Mouse (Mus musculus) neural tube, embryonic 14.5 days (tissue): Measurements from ENCODE around the gene Mrps7. TPM values are rescaled to one million over a fixed set of nuclear protein-coding genes. Genes with fewer than 3 reads are reported as not detected.

Experiments
- ATAC-seq: fragments of 200-750 bp; cut with Nextera tagmentation; 2 replicates; pipeline ENCODE4 v1.8.0; 2017; ENCODE audit warnings: low read depth, mild to moderate bottlenecking, moderate TSS enrichment, moderate library complexity
- H3K27ac ChIP-seq: fragments of 300-500 bp; sonication (generic); 2 replicates; pipeline ENCODE4 v1.5.1; 2014; ENCODE audit warnings: low read depth, mild to moderate bottlenecking, control low read depth, low read length, moderate library complexity, mixed read lengths
- H3K27me3 ChIP-seq: fragments of 300-500 bp; sonication (generic); 2 replicates; pipeline ENCODE4 v1.6.1; 2014; ENCODE audit warnings: low read length; ENCODE audit not compliant: control insufficient read depth, insufficient read depth
- H3K36me3 ChIP-seq: fragments of 300-500 bp; sonication (generic); 2 replicates; pipeline ENCODE4 v1.6.1; 2014; ENCODE audit warnings: low read length, mixed read lengths; ENCODE audit not compliant: control insufficient read depth, insufficient read depth
- H3K4me1 ChIP-seq: fragments of 300-500 bp; sonication (generic); 2 replicates; pipeline ENCODE4 v1.6.1; 2014; ENCODE audit warnings: low read length; ENCODE audit not compliant: control insufficient read depth, insufficient read depth
- H3K4me2 ChIP-seq: fragments of 300-500 bp; sonication (generic); 2 replicates; pipeline ENCODE4 v1.6.1; 2014; ENCODE audit warnings: mild to moderate bottlenecking, low read depth, low read length, control low read depth
- H3K4me3 ChIP-seq: fragments of 300-500 bp; sonication (generic); 2 replicates; pipeline ENCODE4 v1.5.1; 2014; ENCODE audit warnings: low read depth, low read length, control low read depth, mixed read lengths
- H3K9ac ChIP-seq: fragments of 300-500 bp; sonication (generic); replicated peaks from 2 replicates; pipeline ENCODE4 v1.6.1; 2014; ENCODE audit warnings: low read depth, mild to moderate bottlenecking, control low read depth, low read length, mixed read lengths
- H3K9me3 ChIP-seq: fragments of 300-500 bp; sonication (generic); 2 replicates; pipeline ENCODE4 v1.6.1; 2016; ENCODE audit warnings: low read length; ENCODE audit not compliant: control insufficient read depth
- WGBS: fragments of 180-500 bp; shearing (Covaris S2); extraction: QIAGEN DNeasy Blood & Tissue Kit; methylation state at CpG from one replicate; pipeline ENCODE4 v1.1.7; 2014; 5-methylcytosine and 5-hydroxymethylcytosine counted together
- polyA plus RNA-seq: library from polyadenylated mRNA; unstranded; fragments of >200 nt; fragmentation: Nextera tagmentation; extraction: Ambion mirVana; gene quantifications from 2 replicates; pipeline ENCODE4 v1.2.1, GENCODE M21; 2014

Mrps7 gene
- polyA plus RNA-seq, 1 experiment from 2014 or later = 79.0 TPM

DNA sequence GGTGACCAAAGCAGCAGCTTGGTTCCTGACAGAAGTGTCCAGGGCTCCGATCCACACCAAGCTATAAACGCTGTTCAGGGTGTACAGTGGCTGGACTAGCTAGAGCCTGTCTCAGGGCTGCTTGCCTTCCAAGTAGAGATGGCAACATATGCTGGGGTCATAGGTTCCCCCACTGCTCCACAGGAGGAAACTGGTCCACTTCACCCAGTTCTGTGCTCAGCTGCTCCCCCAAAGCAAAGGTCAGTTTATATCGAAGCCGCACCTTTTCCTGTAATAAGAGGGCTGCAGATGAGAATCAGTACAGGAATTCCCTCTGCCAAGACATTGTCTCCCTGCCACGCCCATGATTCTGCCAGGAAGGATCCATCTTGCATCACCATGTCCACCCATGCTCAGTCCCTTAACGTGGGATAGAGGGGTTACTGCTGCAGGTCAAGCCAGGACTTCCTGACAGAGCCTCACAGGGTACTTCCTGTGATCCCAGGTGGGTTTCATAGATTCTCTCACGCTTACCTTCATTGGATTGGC, 18.1 kb upstream of the Mrps7 start:
- H3K36me3 ChIP-seq = peaks cover 88% of the 10 kb centered on the region
- no peak overlapping the region for H3K27ac ChIP-seq
- no peaks in the 10 kb centered on the region for H3K27me3 ChIP-seq
- H3K9me3 ChIP-seq = no peaks in the 10 kb centered on the region
- WGBS = 94% methylated on average over 7 of the region's 7 CpGs
- no peak for ATAC-seq
- no peak overlapping the region for H3K9ac ChIP-seq
- H3K4me1 ChIP-seq = no peaks in the 10 kb centered on the region
- H3K4me3 ChIP-seq = no peak overlapping the region
- H3K4me2 ChIP-seq = no peak overlapping the region

DNA sequence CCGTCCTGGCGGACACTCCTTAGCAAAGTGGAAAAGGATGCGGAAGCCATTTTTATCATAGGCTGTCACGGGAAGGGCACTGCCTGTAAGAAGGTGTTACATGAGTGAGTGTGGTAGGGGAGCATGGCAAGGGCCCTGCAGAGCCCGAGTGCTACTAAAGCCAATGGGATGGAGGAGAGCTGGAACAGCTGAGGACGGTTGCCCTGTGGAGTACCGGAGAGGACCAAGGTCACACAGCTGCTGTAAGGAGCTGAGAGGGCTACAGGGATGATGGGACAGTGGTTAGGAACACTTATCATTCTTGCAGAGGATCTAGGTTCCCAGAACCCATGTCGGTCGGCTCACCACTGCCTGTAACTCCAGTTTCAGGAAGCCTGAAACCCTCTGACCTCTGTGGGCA, 17.3 kb upstream of the Mrps7 start:
- H3K27ac ChIP-seq = no peak overlapping the region
- 95% methylated on average over 9 of the region's 9 CpGs for WGBS
- H3K4me3 ChIP-seq = no peak overlapping the region
- H3K36me3 ChIP-seq = peaks cover 90% of the 10 kb centered on the region
- no peaks in the 10 kb centered on the region for H3K4me1 ChIP-seq
- H3K9me3 ChIP-seq = no peaks in the 10 kb centered on the region
- no peak for ATAC-seq
- no peak overlapping the region for H3K9ac ChIP-seq
- no peak overlapping the region for H3K4me2 ChIP-seq
- no peaks in the 10 kb centered on the region for H3K27me3 ChIP-seq

DNA sequence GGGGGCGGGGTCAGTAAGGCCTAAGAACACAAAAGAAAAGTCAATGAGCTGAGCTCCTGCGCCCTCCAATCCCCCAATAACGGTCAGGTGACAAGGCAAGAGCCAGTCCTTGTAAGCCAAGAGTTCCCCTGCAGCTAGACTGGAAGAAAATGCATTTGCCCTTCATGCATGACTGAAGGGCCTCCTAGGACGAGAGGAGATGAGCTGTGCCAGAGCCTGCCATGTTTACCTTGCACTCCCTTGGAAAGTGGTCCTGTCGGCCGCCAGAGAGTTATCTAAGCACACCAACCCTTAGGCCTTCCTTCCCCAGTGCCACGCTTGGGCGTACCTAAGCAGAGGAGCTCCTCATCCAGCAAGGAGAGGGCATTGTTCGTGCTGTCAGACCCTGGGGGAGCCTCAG, 15.7 kb upstream of the Mrps7 start:
- H3K4me2 ChIP-seq = no peak overlapping the region
- no peak overlapping the region for H3K27ac ChIP-seq
- 86% methylated on average over 9 of the region's 9 CpGs for WGBS
- no peak overlapping the region for H3K9ac ChIP-seq
- no peaks in the 10 kb centered on the region for H3K4me1 ChIP-seq
- H3K4me3 ChIP-seq = no peak overlapping the region
- H3K36me3 ChIP-seq = peaks cover 89% of the 10 kb centered on the region
- H3K9me3 ChIP-seq = no peaks in the 10 kb centered on the region
- no peak for ATAC-seq
- H3K27me3 ChIP-seq = no peaks in the 10 kb centered on the region

DNA sequence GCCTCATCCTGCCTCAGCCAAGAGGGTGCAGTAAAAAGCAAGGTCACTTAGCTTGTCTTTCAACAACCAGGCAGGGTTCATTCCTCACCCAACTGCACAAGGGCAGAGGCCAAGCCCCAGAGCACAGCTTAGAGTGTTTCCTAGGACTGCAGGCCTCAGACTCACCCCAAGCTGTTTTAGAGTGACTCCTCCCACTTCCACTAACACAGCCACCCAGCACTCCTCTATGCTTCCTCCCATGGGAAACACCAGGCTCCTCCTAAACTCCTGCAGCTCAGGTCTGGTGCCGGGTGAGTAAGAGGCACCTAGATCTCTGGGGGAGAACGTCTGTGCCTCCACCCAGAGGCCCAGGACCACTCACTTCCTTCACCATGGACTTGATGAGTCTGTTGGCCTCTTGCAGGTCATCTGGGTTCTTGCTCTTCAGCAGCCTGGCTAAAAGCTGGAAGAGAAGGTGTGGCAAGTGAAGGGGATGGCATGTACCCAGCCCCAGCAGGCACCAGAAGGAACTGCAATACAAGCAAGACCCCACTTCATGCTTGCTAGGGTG, 13.1 kb upstream of the Mrps7 start:
- WGBS = 91% methylated on average over 2 of the region's 2 CpGs
- no peaks in the 10 kb centered on the region for H3K4me1 ChIP-seq
- no peak overlapping the region for H3K27ac ChIP-seq
- no peak overlapping the region for H3K4me3 ChIP-seq
- peaks cover 83% of the 10 kb centered on the region for H3K36me3 ChIP-seq
- H3K9me3 ChIP-seq = no peaks in the 10 kb centered on the region
- H3K27me3 ChIP-seq = no peaks in the 10 kb centered on the region
- no peak overlapping the region for H3K9ac ChIP-seq
- H3K4me2 ChIP-seq = no peak overlapping the region
- ATAC-seq = no peak

DNA sequence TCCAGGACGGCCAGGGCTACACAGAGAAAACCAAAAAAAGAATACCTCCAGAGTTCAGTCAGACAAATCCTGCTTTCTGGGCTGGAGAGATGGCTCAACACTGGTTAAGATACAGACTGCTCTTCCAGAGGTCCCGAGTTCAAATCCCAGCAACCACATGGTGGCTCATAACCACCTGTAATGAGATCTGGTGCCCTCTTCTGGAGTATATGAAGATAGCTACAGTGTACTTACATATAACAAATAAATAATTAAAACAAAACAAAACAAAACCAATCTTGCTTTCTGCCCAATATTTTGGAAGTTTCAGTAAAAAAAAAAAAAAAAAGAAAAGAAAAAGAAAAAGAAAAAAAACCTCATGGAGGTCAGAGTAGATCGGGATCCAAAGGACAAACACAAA, 8.5 kb upstream of the Mrps7 start:
- no peak overlapping the region for H3K4me2 ChIP-seq
- H3K9me3 ChIP-seq = no peaks in the 10 kb centered on the region
- WGBS = 97% methylated on average over 3 of the region's 3 CpGs
- peaks cover 45% of the 10 kb centered on the region for H3K36me3 ChIP-seq
- no peak for ATAC-seq
- no peak overlapping the region for H3K9ac ChIP-seq
- H3K27me3 ChIP-seq = no peaks in the 10 kb centered on the region
- no peaks in the 10 kb centered on the region for H3K4me1 ChIP-seq
- no peak overlapping the region for H3K4me3 ChIP-seq
- H3K27ac ChIP-seq = no peak overlapping the region

DNA sequence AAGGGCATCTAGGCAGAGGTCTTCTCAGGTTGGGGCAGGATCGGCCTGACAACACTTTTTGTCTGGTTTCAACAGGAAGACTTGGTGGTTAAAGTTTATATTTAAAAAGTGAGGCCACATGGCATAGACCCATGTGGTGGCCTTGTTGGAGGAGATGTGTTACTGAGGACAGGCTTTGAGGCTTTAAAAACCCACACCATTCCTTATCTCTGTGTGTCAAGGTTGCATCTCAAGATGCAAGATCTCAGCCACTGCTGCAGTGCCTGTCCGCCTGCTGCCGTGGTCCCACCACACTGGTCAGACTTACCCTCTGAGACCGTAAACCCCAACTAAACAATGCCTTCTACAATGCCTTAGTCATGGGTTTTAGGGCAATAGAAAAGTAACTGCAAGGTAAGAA, 5.4 kb upstream of the Mrps7 start:
- H3K4me3 ChIP-seq = no peak overlapping the region
- 86% methylated on average over 4 of the region's 4 CpGs for WGBS
- H3K27ac ChIP-seq = no peak overlapping the region
- peaks cover 19% of the 10 kb centered on the region for H3K36me3 ChIP-seq
- H3K4me2 ChIP-seq = no peak overlapping the region
- no peaks in the 10 kb centered on the region for H3K27me3 ChIP-seq
- no peak for ATAC-seq
- H3K9ac ChIP-seq = no peak overlapping the region
- H3K9me3 ChIP-seq = no peaks in the 10 kb centered on the region
- peaks cover 14% of the 10 kb centered on the region for H3K4me1 ChIP-seq

DNA sequence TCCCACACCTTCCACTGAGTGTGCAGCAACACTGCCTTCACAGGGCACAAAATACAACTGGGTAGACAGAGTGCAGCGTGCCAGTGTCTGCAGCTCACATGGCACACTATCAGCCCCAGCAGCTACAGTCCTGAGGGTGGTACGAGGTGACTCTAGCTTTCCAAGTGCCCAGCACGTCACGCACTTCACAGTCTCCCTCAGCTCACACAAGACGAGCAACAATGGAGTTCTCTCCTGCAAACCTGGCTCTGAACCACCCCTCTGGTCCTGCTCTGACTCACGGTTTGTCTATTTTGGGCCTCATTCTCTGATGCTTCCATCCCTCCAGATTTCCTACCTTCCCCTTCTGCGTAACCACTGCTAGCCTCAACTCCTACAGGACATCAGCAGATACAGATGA, 4.0 kb upstream of the Mrps7 start:
- Histone ChIP-seq H3K27me3 (no peaks in the 10 kb centered on the region), H3K9ac (no peak overlapping the region), H3K4me3 (no peak overlapping the region), H3K9me3 (no peaks in the 10 kb centered on the region), H3K4me1 (peaks cover 16% of the 10 kb centered on the region), H3K27ac (no peak overlapping the region), H3K36me3 (peaks cover 7% of the 10 kb centered on the region; the same call in 1 of the 2 replicates), H3K4me2 (no peak overlapping the region)
- WGBS = 96% methylated on average over 7 of the region's 7 CpGs
- no peak for ATAC-seq

DNA sequence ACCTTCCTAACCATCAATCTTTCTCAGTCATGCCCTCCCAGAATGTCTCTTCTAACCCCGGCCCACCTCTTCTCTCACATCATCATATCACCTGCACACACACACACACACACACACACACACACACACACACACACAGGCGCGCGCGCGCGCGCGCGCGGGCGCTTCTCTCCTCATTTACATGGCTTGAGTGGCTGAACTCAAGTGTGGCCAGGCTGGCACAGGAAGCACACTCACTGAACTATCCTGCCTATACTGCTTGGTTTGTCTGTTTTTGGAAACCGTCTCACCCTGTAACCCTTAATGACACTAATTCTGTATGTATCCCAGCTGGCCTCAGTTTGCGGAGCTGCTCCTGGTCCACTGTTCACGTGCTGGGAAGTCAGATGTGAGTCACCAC, 3.0 kb upstream of the Mrps7 start:
- Histone ChIP-seq H3K9ac (no peak overlapping the region), H3K36me3 (peaks cover 6% of the 10 kb centered on the region), H3K27ac (no peak overlapping the region), H3K4me2 (no peak overlapping the region), H3K9me3 (no peaks in the 10 kb centered on the region), H3K4me1 (peaks cover 22% of the 10 kb centered on the region), H3K27me3 (no peaks in the 10 kb centered on the region), H3K4me3 (no peak overlapping the region)
- WGBS = 90% methylated on average over 15 of the region's 15 CpGs
- no peak for ATAC-seq

DNA sequence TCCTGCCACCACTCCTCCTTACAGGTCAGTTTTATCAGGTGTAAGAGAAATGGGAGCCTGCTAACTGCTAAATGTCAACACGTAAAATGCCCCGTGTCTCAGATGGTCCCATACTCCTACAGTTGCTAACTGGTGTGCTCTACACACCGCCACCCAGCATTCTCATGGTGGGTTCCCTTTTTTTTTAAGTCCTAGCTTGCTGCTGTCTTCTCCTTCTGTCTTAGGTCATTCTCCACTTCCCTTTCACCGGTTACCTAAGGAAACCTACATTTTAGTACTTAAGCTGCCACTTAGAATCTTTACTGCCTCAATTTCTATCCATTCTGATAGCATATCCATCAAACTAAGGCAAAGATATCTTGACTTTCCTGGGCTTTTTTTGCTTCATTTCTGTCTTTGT, 2.6 kb upstream of the Mrps7 start:
- H3K36me3 ChIP-seq = peaks cover 9% of the 10 kb centered on the region
- no peaks in the 10 kb centered on the region for H3K9me3 ChIP-seq
- WGBS = 93% methylated on average over 4 of the region's 4 CpGs
- no peak overlapping the region for H3K4me3 ChIP-seq
- ATAC-seq = no peak
- H3K27ac ChIP-seq = no peak overlapping the region
- H3K4me1 ChIP-seq = peaks cover 22% of the 10 kb centered on the region
- no peaks in the 10 kb centered on the region for H3K27me3 ChIP-seq
- H3K9ac ChIP-seq = no peak overlapping the region
- H3K4me2 ChIP-seq = no peak overlapping the region
